Mouse (Mus musculus): ENCODE results near the gene Sergef. TPM values are rescaled to one million over a fixed set of nuclear protein-coding genes. Genes with fewer than 3 reads are reported as not detected.
"Not testable (repeated sequence)": the region's sequence is repeated elsewhere in the genome, so short reads cannot be mapped to it uniquely, and the experiment has no call there.

The Sergef gene
- polyA plus RNA-seq, 1 experiment from 2014 or later: 44.1 TPM

DNA sequence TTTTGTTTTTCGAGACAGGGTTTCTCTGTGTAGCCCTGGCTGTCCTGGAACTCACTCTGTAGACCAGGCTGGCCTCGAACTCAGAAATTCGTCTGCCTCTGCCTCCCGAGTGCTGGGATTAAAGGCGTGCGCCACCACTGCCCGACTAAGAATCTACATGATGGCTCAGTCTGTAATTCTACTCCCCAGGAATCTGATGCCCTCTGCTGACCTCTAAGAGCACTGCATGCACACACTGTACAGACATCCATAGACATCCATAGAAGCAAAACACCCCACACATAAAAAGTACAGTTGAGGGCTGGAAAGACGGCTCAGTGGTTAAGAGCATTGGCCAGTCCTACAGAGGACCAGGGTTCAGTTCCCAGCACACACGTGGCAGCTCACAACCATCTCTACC is 70.1 kb downstream of the Sergef start:
- not testable (repeated sequence) for H3K4me1 ChIP-seq (replicated peaks; ENCODE audit: control insufficient read depth, insufficient read depth, low read length); H3K4me2 ChIP-seq (replicated peaks); DNase-seq (ENCODE audit: low spot score); H3K27me3 ChIP-seq (ENCODE audit: control insufficient read depth, insufficient read depth, low read length); H3K9ac ChIP-seq; H3K27ac ChIP-seq; H3K4me3 ChIP-seq (replicated peaks; ENCODE audit: low read length); ATAC-seq (ENCODE audit: low FRiP score)
- WGBS: 83% methylated on average over 9 of the region's 9 CpGs
- H3K36me3 ChIP-seq (replicated peaks; ENCODE audit: control insufficient read depth, insufficient read depth): peaks cover 20% of the 10 kb centered on the region
- H3K9me3 ChIP-seq (ENCODE audit: control insufficient read depth, low read length): peaks cover 18% of the 10 kb centered on the region; the same call in 1 of the 2 replicates

DNA sequence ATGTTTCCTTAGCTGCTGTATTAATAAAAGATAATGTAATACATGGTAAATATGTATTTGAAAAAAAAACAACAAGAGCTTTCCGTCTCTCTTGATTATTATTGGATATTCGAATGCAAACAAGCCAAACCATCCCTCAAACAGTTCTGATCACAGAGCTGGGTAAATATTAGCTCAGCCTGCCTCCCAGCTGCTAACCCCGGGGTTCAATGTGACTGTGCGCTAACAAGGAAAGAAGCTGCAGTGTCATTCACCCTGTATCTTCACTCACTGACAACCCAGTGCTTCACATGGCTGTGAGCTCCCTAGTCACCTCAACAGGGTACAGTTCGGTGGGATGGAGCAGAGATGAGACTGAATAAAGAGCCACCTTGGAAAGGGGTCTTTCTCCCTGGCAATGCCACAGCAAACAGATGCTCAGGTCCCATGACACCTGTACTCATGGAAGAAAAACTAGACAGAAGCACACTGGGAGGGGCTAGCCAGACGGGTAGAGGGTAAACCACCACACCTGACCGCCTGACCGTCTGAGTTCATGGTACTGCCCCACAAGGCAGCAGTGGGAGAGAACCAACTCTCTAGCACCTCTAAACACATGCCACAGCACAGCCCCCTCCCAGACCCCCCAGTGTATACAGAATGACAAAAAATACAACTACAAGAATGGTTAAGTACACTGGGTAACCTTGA is 73.1 kb downstream of the Sergef start:
- Histone ChIP-seq H3K4me1 (replicated peaks; ENCODE audit: control insufficient read depth, insufficient read depth, low read length) (no peaks in the 10 kb centered on the region), H3K36me3 (replicated peaks; ENCODE audit: control insufficient read depth, insufficient read depth) (peaks cover 20% of the 10 kb centered on the region), H3K9ac (no peak overlapping the region), H3K9me3 (ENCODE audit: control insufficient read depth, low read length) (peaks cover 18% of the 10 kb centered on the region; the same call in 1 of the 2 replicates), H3K27me3 (ENCODE audit: control insufficient read depth, insufficient read depth, low read length) (no peaks in the 10 kb centered on the region), H3K4me3 (replicated peaks; ENCODE audit: low read length) (no peak overlapping the region), H3K27ac (no peak overlapping the region), H3K4me2 (replicated peaks) (no peak overlapping the region)
- DNase-seq (ENCODE audit: low spot score) (no peak), ATAC-seq (ENCODE audit: low FRiP score) (no peak)
- WGBS: 91% methylated on average over 8 of the region's 8 CpGs

DNA sequence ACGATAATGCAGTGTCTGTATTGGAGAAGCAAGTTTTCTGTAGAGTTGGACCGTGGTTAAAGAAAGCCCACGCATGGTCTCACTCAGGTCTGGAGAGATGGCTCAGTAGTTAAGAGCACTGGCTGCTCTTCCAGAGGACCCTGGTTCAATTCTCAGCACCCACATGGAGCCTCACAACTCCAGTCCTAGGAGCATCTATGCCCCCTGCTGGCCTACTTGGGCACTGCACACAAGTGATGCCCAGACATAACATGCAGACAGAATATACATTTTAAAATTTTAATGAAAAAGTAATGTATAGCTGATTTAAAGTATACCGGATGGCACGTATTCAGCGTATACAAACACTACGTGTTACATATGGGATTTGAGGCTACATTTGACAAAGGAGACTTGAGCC is 74.2 kb downstream of the Sergef start:
- WGBS: 99% methylated on average over 7 of the region's 7 CpGs
- DNase-seq (ENCODE audit: low spot score) (no peak), ATAC-seq (ENCODE audit: low FRiP score) (no peak)
- H3K9me3 ChIP-seq (ENCODE audit: control insufficient read depth, low read length): peaks cover 18% of the 10 kb centered on the region; the same call in 1 of the 2 replicates
- H3K9ac ChIP-seq: no peak overlapping the region
- H3K4me1 ChIP-seq (replicated peaks; ENCODE audit: control insufficient read depth, insufficient read depth, low read length): no peaks in the 10 kb centered on the region
- H3K27me3 ChIP-seq (ENCODE audit: control insufficient read depth, insufficient read depth, low read length): no peaks in the 10 kb centered on the region
- no peak overlapping the region for H3K4me2 ChIP-seq (replicated peaks)
- H3K4me3 ChIP-seq (replicated peaks; ENCODE audit: low read length): no peak overlapping the region
- no peak overlapping the region for H3K27ac ChIP-seq
- peaks cover 20% of the 10 kb centered on the region for H3K36me3 ChIP-seq (replicated peaks; ENCODE audit: control insufficient read depth, insufficient read depth)

DNA sequence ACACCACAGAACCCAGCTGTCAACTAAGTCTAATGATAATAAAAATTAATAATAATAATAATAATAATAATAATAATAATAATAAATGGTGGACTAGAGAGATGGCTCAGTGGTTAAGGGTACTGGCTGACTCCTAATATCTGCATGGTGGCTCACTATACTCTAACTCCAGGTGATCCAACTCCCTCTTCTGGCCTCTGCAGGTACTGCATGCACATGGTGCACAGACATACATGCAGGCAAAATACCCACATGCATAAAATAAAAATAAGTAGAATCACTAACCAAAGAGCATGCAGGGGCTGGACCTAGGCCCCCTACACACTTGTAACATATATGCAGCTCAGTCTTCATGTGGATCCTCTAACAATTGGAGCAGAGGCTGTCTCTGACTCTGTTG is 75.8 kb downstream of the Sergef start:
- ATAC-seq (ENCODE audit: low FRiP score): no peak
- H3K4me1 ChIP-seq (replicated peaks; ENCODE audit: control insufficient read depth, insufficient read depth, low read length): no peaks in the 10 kb centered on the region
- no peak for DNase-seq (ENCODE audit: low spot score)
- peaks cover 20% of the 10 kb centered on the region for H3K36me3 ChIP-seq (replicated peaks; ENCODE audit: control insufficient read depth, insufficient read depth)
- no peak overlapping the region for H3K4me3 ChIP-seq (replicated peaks; ENCODE audit: low read length)
- no peak overlapping the region for H3K9ac ChIP-seq
- no peak overlapping the region for H3K27ac ChIP-seq
- H3K4me2 ChIP-seq (replicated peaks): no peak overlapping the region
- H3K9me3 ChIP-seq (ENCODE audit: control insufficient read depth, low read length): peaks cover 18% of the 10 kb centered on the region; the same call in 1 of the 2 replicates
- H3K27me3 ChIP-seq (ENCODE audit: control insufficient read depth, insufficient read depth, low read length): no peaks in the 10 kb centered on the region

DNA sequence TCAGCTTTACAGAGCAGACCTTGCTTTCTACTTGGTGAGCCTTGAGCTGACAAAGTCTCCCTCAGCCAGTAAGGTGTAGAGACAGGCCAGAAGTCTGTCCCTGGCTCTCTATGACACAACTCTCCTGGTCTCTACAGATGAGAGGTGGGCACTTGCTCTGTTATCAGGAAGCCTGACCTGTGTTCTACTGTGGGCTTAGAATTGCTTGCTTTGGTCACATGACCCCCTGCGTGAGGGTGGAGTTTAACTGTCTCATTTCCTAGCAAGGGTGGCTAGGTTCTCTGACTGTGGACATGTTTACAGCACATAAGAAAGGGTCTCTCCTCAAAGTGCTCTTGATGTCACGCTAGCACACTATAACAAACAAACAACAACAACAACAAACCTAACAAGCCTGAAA is 79.5 kb downstream of the Sergef start:
- no peak overlapping the region for H3K4me2 ChIP-seq (replicated peaks)
- no peaks in the 10 kb centered on the region for H3K27me3 ChIP-seq (ENCODE audit: control insufficient read depth, insufficient read depth, low read length)
- 0 out of 2 replicates have a peak, but pooled peaks cover 2% of the 10 kb centered on the region for H3K36me3 ChIP-seq (replicated peaks; ENCODE audit: control insufficient read depth, insufficient read depth)
- 91% methylated on average over 2 of the region's 2 CpGs for WGBS
- H3K9ac ChIP-seq: no peak overlapping the region
- DNase-seq (ENCODE audit: low spot score) (no peak), ATAC-seq (ENCODE audit: low FRiP score) (no peak)
- H3K9me3 ChIP-seq (ENCODE audit: control insufficient read depth, low read length): peaks cover 2% of the 10 kb centered on the region; the same call in 1 of the 2 replicates
- peaks cover 19% of the 10 kb centered on the region for H3K4me1 ChIP-seq (replicated peaks; ENCODE audit: control insufficient read depth, insufficient read depth, low read length)
- H3K4me3 ChIP-seq (replicated peaks; ENCODE audit: low read length): no peak overlapping the region
- H3K27ac ChIP-seq: no peak overlapping the region

DNA sequence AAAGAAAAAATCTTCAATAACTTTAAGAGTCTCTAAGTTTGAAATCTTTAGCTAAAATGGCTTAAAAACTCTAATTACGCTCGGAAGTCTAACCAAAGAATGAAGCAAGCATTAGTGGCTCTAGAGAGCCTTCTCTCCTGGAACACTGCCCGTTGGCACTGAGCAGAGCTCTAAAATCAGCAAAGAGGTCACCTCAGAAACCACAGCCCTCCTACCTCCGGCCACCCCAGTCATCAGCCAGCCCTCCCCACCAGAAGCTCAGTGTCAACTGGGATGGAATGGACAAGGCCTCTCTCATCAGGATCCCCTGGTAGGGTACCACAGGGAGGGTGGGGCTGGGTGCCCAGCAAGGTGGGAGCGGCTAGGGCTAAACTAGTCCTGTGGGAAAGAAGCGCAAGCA is 80.0 kb downstream of the Sergef start:
- DNase-seq (ENCODE audit: low spot score) (no peak), ATAC-seq (ENCODE audit: low FRiP score) (no peak)
- no peak overlapping the region for H3K4me2 ChIP-seq (replicated peaks)
- WGBS: 94% methylated on average over 6 of the region's 6 CpGs
- no peak overlapping the region for H3K27ac ChIP-seq
- no peak overlapping the region for H3K4me3 ChIP-seq (replicated peaks; ENCODE audit: low read length)
- H3K36me3 ChIP-seq (replicated peaks; ENCODE audit: control insufficient read depth, insufficient read depth): no peaks in the 10 kb centered on the region
- H3K9me3 ChIP-seq (ENCODE audit: control insufficient read depth, low read length): no peaks in the 10 kb centered on the region
- no peaks in the 10 kb centered on the region for H3K27me3 ChIP-seq (ENCODE audit: control insufficient read depth, insufficient read depth, low read length)
- no peak overlapping the region for H3K9ac ChIP-seq
- H3K4me1 ChIP-seq (replicated peaks; ENCODE audit: control insufficient read depth, insufficient read depth, low read length): peaks cover 23% of the 10 kb centered on the region

DNA sequence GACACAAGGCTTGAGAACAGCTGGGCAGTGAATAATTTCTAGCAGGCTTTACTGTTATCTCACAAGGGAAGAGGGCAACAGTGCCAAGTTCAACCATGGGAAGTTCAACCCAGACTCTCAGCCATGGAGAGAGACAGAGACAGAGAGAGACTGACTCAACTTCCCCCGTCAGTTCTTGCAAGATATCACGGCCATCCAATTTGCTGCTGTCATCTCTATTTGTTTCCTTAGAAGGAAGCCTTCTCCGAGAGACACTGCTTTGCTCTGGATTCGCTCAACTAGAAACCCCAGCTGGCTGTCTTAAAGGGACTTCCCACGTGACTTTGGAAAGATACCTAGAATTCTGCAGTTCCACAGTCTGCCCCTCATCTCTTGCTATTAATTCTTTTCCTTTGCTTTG is 80.6 kb downstream of the Sergef start:
- no peak overlapping the region for H3K4me2 ChIP-seq (replicated peaks)
- H3K27me3 ChIP-seq (ENCODE audit: control insufficient read depth, insufficient read depth, low read length): no peaks in the 10 kb centered on the region
- ATAC-seq (ENCODE audit: low FRiP score): no peak
- 77% methylated on average over 5 of the region's 5 CpGs for WGBS
- H3K36me3 ChIP-seq (replicated peaks; ENCODE audit: control insufficient read depth, insufficient read depth): no peaks in the 10 kb centered on the region
- DNase-seq (ENCODE audit: low spot score): no peak
- no peak overlapping the region for H3K9ac ChIP-seq
- H3K4me1 ChIP-seq (replicated peaks; ENCODE audit: control insufficient read depth, insufficient read depth, low read length): peaks cover 26% of the 10 kb centered on the region
- H3K27ac ChIP-seq: no peak overlapping the region
- H3K4me3 ChIP-seq (replicated peaks; ENCODE audit: low read length): no peak overlapping the region
- H3K9me3 ChIP-seq (ENCODE audit: control insufficient read depth, low read length): no peaks in the 10 kb centered on the region

DNA sequence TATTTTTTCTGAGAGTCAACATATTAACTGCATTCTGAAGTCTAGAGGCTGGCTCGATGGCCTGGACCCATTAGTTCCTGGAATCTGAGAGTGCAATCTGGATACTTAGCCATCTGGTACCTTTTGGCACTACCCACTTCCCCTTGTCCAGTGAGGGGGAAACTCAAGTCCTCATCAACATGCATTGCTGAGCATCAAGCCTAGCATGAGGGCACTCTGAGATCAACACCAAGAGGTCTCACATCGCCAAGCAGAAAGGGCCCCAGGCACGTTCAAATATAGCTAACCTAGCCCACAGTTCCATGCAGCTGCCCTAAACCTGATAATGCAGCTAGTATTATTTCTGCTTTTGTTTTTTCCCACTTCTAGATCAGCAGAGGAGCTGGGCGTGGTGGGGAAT is 81.6 kb downstream of the Sergef start:
- no peaks in the 10 kb centered on the region for H3K27me3 ChIP-seq (ENCODE audit: control insufficient read depth, insufficient read depth, low read length)
- no peak overlapping the region for H3K4me3 ChIP-seq (replicated peaks; ENCODE audit: low read length)
- WGBS: 96% methylated on average over 4 of the region's 4 CpGs
- peaks cover 26% of the 10 kb centered on the region for H3K4me1 ChIP-seq (replicated peaks; ENCODE audit: control insufficient read depth, insufficient read depth, low read length)
- ATAC-seq (ENCODE audit: low FRiP score) (no peak), DNase-seq (ENCODE audit: low spot score) (no peak)
- H3K9ac ChIP-seq: no peak overlapping the region
- no peaks in the 10 kb centered on the region for H3K36me3 ChIP-seq (replicated peaks; ENCODE audit: control insufficient read depth, insufficient read depth)
- no peak overlapping the region for H3K27ac ChIP-seq
- no peak overlapping the region for H3K4me2 ChIP-seq (replicated peaks)
- H3K9me3 ChIP-seq (ENCODE audit: control insufficient read depth, low read length): no peaks in the 10 kb centered on the region

DNA sequence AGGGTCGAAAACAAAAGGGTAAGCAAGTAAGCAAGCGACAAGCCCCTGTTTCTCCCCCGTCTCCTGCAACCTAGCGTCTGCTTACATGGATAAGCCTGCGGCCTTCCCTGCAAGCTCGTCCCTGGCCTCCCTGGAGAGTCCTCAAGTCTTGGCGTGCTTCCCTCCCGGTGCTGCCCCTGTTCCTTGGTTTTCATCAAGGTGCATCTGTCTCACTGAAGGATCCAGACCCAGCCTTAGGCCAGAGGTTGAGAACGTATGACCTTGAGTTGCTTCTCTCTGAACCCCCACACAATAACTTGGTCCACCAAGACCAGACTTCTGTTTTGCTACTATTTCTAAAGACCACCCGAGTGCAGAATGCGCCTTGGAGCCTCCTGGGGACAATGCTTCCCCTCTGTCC is 82.2 kb downstream of the Sergef start:
- H3K4me2 ChIP-seq (replicated peaks): no peak overlapping the region
- H3K4me3 ChIP-seq (replicated peaks; ENCODE audit: low read length): no peak overlapping the region
- 0 out of 2 replicates have a peak overlapping the region, but pooled peaks have one; percentile 35 for H3K9ac ChIP-seq
- H3K9me3 ChIP-seq (ENCODE audit: control insufficient read depth, low read length): no peaks in the 10 kb centered on the region
- H3K36me3 ChIP-seq (replicated peaks; ENCODE audit: control insufficient read depth, insufficient read depth): no peaks in the 10 kb centered on the region
- H3K27me3 ChIP-seq (ENCODE audit: control insufficient read depth, insufficient read depth, low read length): no peaks in the 10 kb centered on the region
- DNase-seq (ENCODE audit: low spot score) (no peak), ATAC-seq (ENCODE audit: low FRiP score) (no peak)
- H3K27ac ChIP-seq: no peak overlapping the region; the same call in 1 of the 2 replicates
- H3K4me1 ChIP-seq (replicated peaks; ENCODE audit: control insufficient read depth, insufficient read depth, low read length): peaks cover 32% of the 10 kb centered on the region
- 76% methylated on average over 11 of the region's 11 CpGs for WGBS
